Comparison of ENCODE assay signal across 8 mouse cellular contexts in genomic region chr5:92348794-92349413, GRCm38 (mm10). TPM values are rescaled to one million over a fixed set of nuclear protein-coding genes. Genes with fewer than 3 reads are reported as not detected.
DNase-seq lines count a peak whose midpoint lies in the region; ATAC-seq and TF ChIP-seq lines count a peak whose summit lies in the region.

Gene Cxcl10 (minus strand): TSS chr5:92348889.

- H3K4me1 ChIP-seq in forebrain, embryonic 13.5 days: peaks cover 8% of the 10 kb centered on the region
- no peaks in the 10 kb centered on the region for H3K4me1 ChIP-seq in hindbrain, embryonic 15.5 days (replicated peaks)
- H3K4me1 ChIP-seq in midbrain, embryonic 16.5 days (ENCODE audit: control insufficient read depth, insufficient read depth, low read length): peaks cover 5% of the 10 kb centered on the region
- no peaks in the 10 kb centered on the region for H3K4me1 ChIP-seq in stomach, postnatal 0 days (replicated peaks; ENCODE audit: control insufficient read depth, insufficient read depth)

- intact Hi-C loops in gastrocnemius, adult 2 months (cut with DNase I): no loop called here

- no peak for TF ChIP-seq CTCF in gastrocnemius, adult 2 months (IDR thresholded peaks at IDR 0.05)
- TF ChIP-seq CTCF in stomach, postnatal 0 days (IDR thresholded peaks at IDR 0.05; ENCODE audit: low read depth): no peak

- no peak for TF ChIP-seq EP300 in stomach, postnatal 0 days (optimal IDR thresholded peaks at IDR 0.05)

- H3K36me3 ChIP-seq in forebrain, embryonic 13.5 days (ENCODE audit: poor library complexity, severe bottlenecking): no peaks in the 10 kb centered on the region
- no peaks in the 10 kb centered on the region for H3K36me3 ChIP-seq in hindbrain, embryonic 15.5 days
- no peaks in the 10 kb centered on the region for H3K36me3 ChIP-seq in midbrain, embryonic 16.5 days (ENCODE audit: control insufficient read depth, insufficient read depth, low read length)
- H3K36me3 ChIP-seq in stomach, postnatal 0 days (ENCODE audit: control insufficient read depth, insufficient read depth, low read length): no peaks in the 10 kb centered on the region

- H3K9ac ChIP-seq in forebrain, embryonic 13.5 days: no peak within 1 kb of the TSS
- H3K9ac ChIP-seq in hindbrain, embryonic 15.5 days: no peak within 1 kb of the TSS
- H3K9ac ChIP-seq in midbrain, embryonic 16.5 days (ENCODE audit: low read depth, low read length): no peak within 1 kb of the TSS
- no peak within 1 kb of the TSS for H3K9ac ChIP-seq in stomach, postnatal 0 days (ENCODE audit: low read length)

- H3K4me3 ChIP-seq in gastrocnemius, adult 2 months: peak within 1 kb of the TSS; percentile 70
- H3K4me3 ChIP-seq in forebrain, embryonic 13.5 days: peak within 1 kb of the TSS; percentile 18; the same call in 1 of the 2 replicates
- H3K4me3 ChIP-seq in hindbrain, embryonic 15.5 days: peak within 1 kb of the TSS; percentile 25
- peak within 1 kb of the TSS; percentile 29 for H3K4me3 ChIP-seq in midbrain, embryonic 16.5 days (ENCODE audit: low read depth, low read length)
- peak within 1 kb of the TSS; percentile 24 for H3K4me3 ChIP-seq in stomach, postnatal 0 days (ENCODE audit: low read depth, low read length)

- H3K4me2 ChIP-seq in forebrain, embryonic 13.5 days: peak within 1 kb of the TSS; percentile 54
- H3K4me2 ChIP-seq in hindbrain, embryonic 15.5 days: peak within 1 kb of the TSS; percentile 52
- peak within 1 kb of the TSS; percentile 70 for H3K4me2 ChIP-seq in midbrain, embryonic 16.5 days (ENCODE audit: low read length)
- peak within 1 kb of the TSS; percentile 47 for H3K4me2 ChIP-seq in stomach, postnatal 0 days (replicated peaks; ENCODE audit: low read depth)

- DNase-seq in gastrocnemius, adult 2 months: peak; percentile 64
- no peak for DNase-seq in gastrocnemius, postnatal 10 days
- DNase-seq in adrenal gland, postnatal 10 days: peak; percentile 74
- peak; percentile 78 for DNase-seq in liver
- DNase-seq in stomach, postnatal 0 days (ENCODE audit: low spot score): peak; percentile 42

- H3K27ac ChIP-seq in gastrocnemius, adult 2 months: peak within 1 kb of the TSS; percentile 52; the same call in 1 of the 2 replicates
- H3K27ac ChIP-seq in forebrain, embryonic 13.5 days: no peak within 1 kb of the TSS
- no peak within 1 kb of the TSS for H3K27ac ChIP-seq in hindbrain, embryonic 15.5 days (replicated peaks)
- no peak within 1 kb of the TSS for H3K27ac ChIP-seq in midbrain, embryonic 16.5 days (ENCODE audit: low read length)
- no peak within 1 kb of the TSS for H3K27ac ChIP-seq in stomach, postnatal 0 days (replicated peaks)

- 19% methylated on average over 14 of the region's 14 CpGs for WGBS in forebrain, embryonic 13.5 days
- WGBS in hindbrain, embryonic 15.5 days: 19% methylated on average over 14 of the region's 14 CpGs
- WGBS in midbrain, embryonic 16.5 days: 23% methylated on average over 14 of the region's 14 CpGs
- WGBS in stomach, postnatal 0 days: 11% methylated on average over 14 of the region's 14 CpGs

- peak; percentile 68; the same call in 1 of the 2 replicates for ATAC-seq in forebrain, embryonic 13.5 days
- ATAC-seq in hindbrain, embryonic 15.5 days (ENCODE audit: low FRiP score, low read depth): peak; percentile 72; the same call in 1 of the 2 replicates
- ATAC-seq in midbrain, embryonic 16.5 days: peak; percentile 60; the same call in 1 of the 2 replicates
- peak; percentile 71; the same call in 1 of the 2 replicates for ATAC-seq in stomach, postnatal 0 days (ENCODE audit: low FRiP score, low TSS enrichment)

- no peaks in the 10 kb centered on the region for H3K27me3 ChIP-seq in forebrain, embryonic 13.5 days
- 0 out of 2 replicates have a peak, but pooled peaks cover 7% of the 10 kb centered on the region for H3K27me3 ChIP-seq in hindbrain, embryonic 15.5 days
- H3K27me3 ChIP-seq in midbrain, embryonic 16.5 days (ENCODE audit: control insufficient read depth, insufficient read depth, low read depth, low read length): no peaks in the 10 kb centered on the region
- H3K27me3 ChIP-seq in stomach, postnatal 0 days (ENCODE audit: control insufficient read depth, insufficient read depth, low read length): no peaks in the 10 kb centered on the region

- H3K9me3 ChIP-seq in forebrain, embryonic 13.5 days (replicated peaks): no peaks in the 10 kb centered on the region
- no peaks in the 10 kb centered on the region for H3K9me3 ChIP-seq in hindbrain, embryonic 15.5 days
- no peaks in the 10 kb centered on the region for H3K9me3 ChIP-seq in midbrain, embryonic 16.5 days (replicated peaks; ENCODE audit: control insufficient read depth, low read length, poor library complexity, severe bottlenecking)
- no peaks in the 10 kb centered on the region for H3K9me3 ChIP-seq in stomach, postnatal 0 days (ENCODE audit: control insufficient read depth, low read length)

RNA-seq across cellular contexts. Expression of gene Cxcl10, which starts in this region (rescaled TPM):
- total RNA-seq in gastrocnemius, adult 2 months (2021): not detected
- total RNA-seq in gastrocnemius, postnatal 10 days (2021): under 1 TPM in 1 of 2 experiments, not detected in 1; 0.43 TPM
- under 1 TPM; 0.57 to 0.94 TPM for total RNA-seq in adrenal gland, postnatal 10 days (2021)
- 0.22 TPM in 1 of 2 replicates, not detected in the other for polyA plus RNA-seq in forebrain, embryonic 13.5 days (2015; fragmentation: Nextera tagmentation; extraction: Ambion mirVana)
- polyA plus RNA-seq in hindbrain, embryonic 15.5 days (2015; fragmentation: Nextera tagmentation; extraction: Ambion mirVana): 0.36 and 0.58 TPM in 2 replicates
- polyA plus RNA-seq in midbrain, embryonic 16.5 days (2015; fragmentation: Nextera tagmentation; extraction: Ambion mirVana): 0.16 and 0.32 TPM in 2 replicates
- 0.65 and 0.74 TPM in 2 replicates for polyA plus RNA-seq in stomach, postnatal 0 days (2015; fragmentation: Nextera tagmentation; extraction: Ambion mirVana)

Comparison
In these comparisons a context has a peak if more than half of its experiments do, and no peak if none do; other contexts are left out.
1. Peak in DNase-seq, H3K4me3 ChIP-seq and H3K27ac ChIP-seq in gastrocnemius, adult 2 months; RNA of the gene not detected or under 1 TPM.
2. Peak in DNase-seq in adrenal gland, postnatal 10 days; RNA of the gene not detected or under 1 TPM.
3. Peak in ATAC-seq, H3K4me3 ChIP-seq and H3K4me2 ChIP-seq in forebrain, embryonic 13.5 days; RNA of the gene not detected or under 1 TPM.
4. Peak in ATAC-seq, H3K4me3 ChIP-seq and H3K4me2 ChIP-seq in hindbrain, embryonic 15.5 days; RNA of the gene not detected or under 1 TPM.
5. Peak in ATAC-seq, H3K4me3 ChIP-seq and H3K4me2 ChIP-seq in midbrain, embryonic 16.5 days; RNA of the gene not detected or under 1 TPM.
6. Peak in DNase-seq, ATAC-seq, H3K4me3 ChIP-seq and H3K4me2 ChIP-seq in stomach, postnatal 0 days; RNA of the gene not detected or under 1 TPM.
7. H3K4me3 ChIP-seq: peak in every context shown above with its lines; median percentile 70 in gastrocnemius, adult 2 months; 29 in midbrain, embryonic 16.5 days; 25 in hindbrain, embryonic 15.5 days; 24 in stomach, postnatal 0 days; 18 in forebrain, embryonic 13.5 days.